9 mouse cellular contexts compared by ENCODE assay signal in the genomic region with DNA sequence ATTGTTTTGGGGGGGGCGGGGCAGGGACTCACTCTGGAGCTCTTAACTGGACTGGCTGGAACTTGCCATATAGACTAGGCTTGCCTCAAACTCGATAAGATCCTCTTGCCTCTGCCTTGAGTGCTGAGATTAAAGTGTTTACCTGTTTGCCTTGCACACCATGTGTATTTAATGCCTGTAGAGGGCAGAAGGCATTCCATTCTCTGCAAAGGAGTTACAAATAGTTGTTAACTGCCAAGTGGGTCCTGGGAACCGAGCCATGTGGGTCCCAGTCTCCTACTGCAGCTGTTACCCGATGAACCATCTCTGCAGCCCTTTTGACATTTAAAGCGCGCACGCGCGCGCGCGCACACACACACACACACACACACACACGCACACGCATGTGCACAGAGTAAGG. TPM values are rescaled to one million over a fixed set of nuclear protein-coding genes. Genes with fewer than 3 reads are reported as not detected.
DNase-seq lines count a peak whose midpoint lies in the region; ATAC-seq and TF ChIP-seq lines count a peak whose summit lies in the region.
"Had no signal": no experiment of that assay in that cellular context is flagged by ENCODE, and none has a peak within 500 bp of the region (broad histone marks: within the 10 kb centered on the region; RNA-seq: fewer than 3 reads in every experiment).

No protein-coding gene starts in this region.

- no peaks in the 10 kb centered on the region for H3K9me3 ChIP-seq in E14TG2a.4 (ENCODE audit: low read length)
- H3K9me3 ChIP-seq in embryonic facial prominence, embryonic 11.5 days (replicated peaks; ENCODE audit: control insufficient read depth, low read length): no peaks in the 10 kb centered on the region
- H3K9me3 ChIP-seq in intestine, embryonic 16.5 days (ENCODE audit: control insufficient read depth, low read length): no peaks in the 10 kb centered on the region

- DNase-seq in embryonic facial prominence, embryonic 11.5 days (ENCODE audit: low spot score): no peak
- peak; percentile 32 for DNase-seq in lung, postnatal 14 days
- DNase-seq in right cerebral cortex, postnatal 36 days (ENCODE audit: low spot score in 2 of 2): no peak
- DNase-seq in urinary bladder, postnatal 4 days (ENCODE audit: low spot score in 2 of 2): no peak
- DNase-seq in adrenal gland, adult 8-10 months: no peak

- peaks cover 52% of the 10 kb centered on the region for H3K36me3 ChIP-seq in E14TG2a.4 (ENCODE audit: insufficient read depth, low read length)
- H3K36me3 ChIP-seq in embryonic facial prominence, embryonic 11.5 days (replicated peaks; ENCODE audit: control insufficient read depth, insufficient read depth, low read depth, low read length): peaks cover 5% of the 10 kb centered on the region
- H3K36me3 ChIP-seq in intestine, embryonic 16.5 days (ENCODE audit: control insufficient read depth, insufficient read depth, low read length): peaks cover 12% of the 10 kb centered on the region

- peaks cover 3% of the 10 kb centered on the region; the same call in 1 of the 2 replicates for H3K27me3 ChIP-seq in E14TG2a.4 (ENCODE audit: insufficient read depth, low read length)
- H3K27me3 ChIP-seq in embryonic facial prominence, embryonic 11.5 days (ENCODE audit: control insufficient read depth, insufficient read depth, low read length): no peaks in the 10 kb centered on the region
- no peaks in the 10 kb centered on the region for H3K27me3 ChIP-seq in intestine, embryonic 16.5 days (replicated peaks; ENCODE audit: control insufficient read depth, insufficient read depth, low read length)

- ATAC-seq in embryonic facial prominence, embryonic 11.5 days (replicated peaks; ENCODE audit: insufficient number of reproducible peaks, low FRiP score, low TSS enrichment, low read depth): no peak
- ATAC-seq in intestine, embryonic 16.5 days: no peak

- 0 out of 2 replicates have a peak overlapping the region, but pooled peaks have one; percentile 91 for H3K4me3 ChIP-seq in E14TG2a.4 (replicated peaks; ENCODE audit: low read length)
- no peak overlapping the region for H3K4me3 ChIP-seq in embryonic facial prominence, embryonic 11.5 days (ENCODE audit: low read depth, low read length)
- no peak overlapping the region for H3K4me3 ChIP-seq in intestine, embryonic 16.5 days (ENCODE audit: low read length)

- H3K4me1 ChIP-seq in E14TG2a.4 (replicated peaks; ENCODE audit: low read depth, low read length): peaks cover 17% of the 10 kb centered on the region
- no peaks in the 10 kb centered on the region; the same call in 1 of the 2 replicates for H3K4me1 ChIP-seq in embryonic facial prominence, embryonic 11.5 days (ENCODE audit: control insufficient read depth, insufficient read depth, low read length)
- H3K4me1 ChIP-seq in intestine, embryonic 16.5 days (ENCODE audit: control insufficient read depth, insufficient read depth, low read length): peaks cover 19% of the 10 kb centered on the region

- 93% methylated on average over 14 of the region's 14 CpGs for WGBS in embryonic facial prominence, embryonic 11.5 days
- 88% methylated on average over 14 of the region's 14 CpGs for WGBS in intestine, embryonic 16.5 days

- no peak overlapping the region; the same call in 1 of the 2 replicates for H3K9ac ChIP-seq in embryonic facial prominence, embryonic 11.5 days (replicated peaks; ENCODE audit: low read length)
- H3K9ac ChIP-seq in intestine, embryonic 16.5 days (ENCODE audit: low read depth, low read length): no peak overlapping the region

- no peak overlapping the region for H3K27ac ChIP-seq in embryonic facial prominence, embryonic 11.5 days (replicated peaks; ENCODE audit: low read depth, low read length)
- no peak overlapping the region for H3K27ac ChIP-seq in intestine, embryonic 16.5 days (ENCODE audit: low read length)

- H3K4me2 ChIP-seq in embryonic facial prominence, embryonic 11.5 days (ENCODE audit: low read depth, low read length): peak overlapping the region; percentile 67; the same call in 1 of the 2 replicates
- 0 out of 2 replicates have a peak overlapping the region, but pooled peaks have one; percentile 88 for H3K4me2 ChIP-seq in intestine, embryonic 16.5 days (ENCODE audit: low read depth, low read length)

- no peak for TF ChIP-seq CTCF in E14TG2a.4 (conservative IDR thresholded peaks at IDR 0.05; ENCODE audit: low read length)

RNA-seq across cellular contexts. Expression of gene Hif1an, which starts 1.4 kb away (rescaled TPM):
- polyA plus RNA-seq in embryonic facial prominence, embryonic 11.5 days (2014; fragmentation: Nextera tagmentation; extraction: Ambion mirVana): 23.5 and 25.4 TPM in 2 replicates
- polyA plus RNA-seq in intestine, embryonic 16.5 days (2015; fragmentation: Nextera tagmentation; extraction: Ambion mirVana): 25.7 and 31.3 TPM in 2 replicates
- 10 to 100 TPM; 26.0 to 30.2 (median 28.4) TPM for total RNA-seq in adrenal gland, adult 8-10 months (2022)

RNA-seq across cellular contexts. Expression of gene Ndufb8, which starts 8.8 kb away (rescaled TPM):
- 466 and 508 TPM in 2 replicates for polyA plus RNA-seq in embryonic facial prominence, embryonic 11.5 days (2014; fragmentation: Nextera tagmentation; extraction: Ambion mirVana)
- polyA plus RNA-seq in intestine, embryonic 16.5 days (2015; fragmentation: Nextera tagmentation; extraction: Ambion mirVana): 650 and 667 TPM in 2 replicates
- total RNA-seq in adrenal gland, adult 8-10 months (2022): 100 to 1,000 TPM; 284 to 446 (median 384) TPM

RNA-seq across cellular contexts. Expression of gene Gm20538, which starts 11.4 kb away (rescaled TPM):
- not detected in 2 replicates for polyA plus RNA-seq in embryonic facial prominence, embryonic 11.5 days (2014; fragmentation: Nextera tagmentation; extraction: Ambion mirVana)
- polyA plus RNA-seq in intestine, embryonic 16.5 days (2015; fragmentation: Nextera tagmentation; extraction: Ambion mirVana): not detected in 2 replicates
- total RNA-seq in adrenal gland, adult 8-10 months (2022): not detected
- total RNA-seq: heart, adult 8-10 months; liver, adult 2 months had no signal
- polyA plus RNA-seq: liver, adult 2 months had no signal

RNA-seq across cellular contexts. Expression of gene Sec31b, which starts 18.3 kb away (rescaled TPM):
- 0.17 and 0.24 TPM in 2 replicates for polyA plus RNA-seq in embryonic facial prominence, embryonic 11.5 days (2014; fragmentation: Nextera tagmentation; extraction: Ambion mirVana)
- 0.24 and 0.75 TPM in 2 replicates for polyA plus RNA-seq in intestine, embryonic 16.5 days (2015; fragmentation: Nextera tagmentation; extraction: Ambion mirVana)
- 1 to 10 TPM; 4.1 to 6.2 (median 5.5) TPM for total RNA-seq in adrenal gland, adult 8-10 months (2022)
